Mouse (Mus musculus) heart, postnatal 0 days (tissue): ENCODE data around the gene Msto1. TPM values are rescaled to one million over a fixed set of nuclear protein-coding genes. Genes with fewer than 3 reads are reported as not detected.
"Not testable (repeated sequence)": the region's sequence is repeated elsewhere in the genome, so short reads cannot be mapped to it uniquely, and the experiment has no call there.

Experiments used
- ATAC-seq: fragments of 200-750 bp; cut with Nextera tagmentation; 2 replicates; pipeline ENCODE4 v1.8.0; 2017; ENCODE audit warnings: low read depth, moderate number of reproducible peaks, moderate library complexity; ENCODE audit not compliant: insufficient read depth
- DNase-seq: peaks from one replicate; pipeline ENCODE4 v3.0.0-alpha.2; 2016; ENCODE audit warnings: low spot score
- H3K27ac ChIP-seq: fragments of 300-500 bp; sonication (generic); 2 replicates; pipeline ENCODE4 v1.5.1; 2014; ENCODE audit warnings: low read depth, mild to moderate bottlenecking
- H3K27me3 ChIP-seq: fragments of 300-500 bp; sonication (generic); 2 replicates; pipeline ENCODE4 v1.6.1; 2014; ENCODE audit warnings: low read length, mixed read lengths; ENCODE audit not compliant: control insufficient read depth, insufficient read depth
- H3K36me3 ChIP-seq: fragments of 300-500 bp; sonication (generic); replicated peaks from 2 replicates; pipeline ENCODE4 v1.6.1; 2014; ENCODE audit warnings: low read length, mixed read lengths; ENCODE audit not compliant: control insufficient read depth, insufficient read depth
- H3K4me1 ChIP-seq: fragments of 300-500 bp; sonication (generic); 2 replicates; pipeline ENCODE4 v1.6.1; 2014; ENCODE audit warnings: antibody characterized with exemption; ENCODE audit not compliant: control insufficient read depth, insufficient read depth
- H3K4me2 ChIP-seq: fragments of 300-500 bp; sonication (generic); 2 replicates; pipeline ENCODE4 v1.6.1; 2014; ENCODE audit warnings: low read depth, mild to moderate bottlenecking, low read length, moderate library complexity
- H3K4me3 ChIP-seq: fragments of 300-500 bp; sonication (generic); 2 replicates; pipeline ENCODE4 v1.5.1; 2014; ENCODE audit warnings: low read depth, low read length
- H3K9ac ChIP-seq: fragments of 300-500 bp; sonication (generic); replicated peaks from 2 replicates; pipeline ENCODE4 v1.6.1; 2014; ENCODE audit warnings: low read depth, low read length, mixed read lengths
- H3K9me3 ChIP-seq: fragments of 300-500 bp; sonication (generic); replicated peaks from 2 replicates; pipeline ENCODE4 v1.6.1; 2016; ENCODE audit warnings: low read length; ENCODE audit not compliant: control insufficient read depth
- CTCF ChIP-seq: IDR thresholded peaks from 2 replicates; pipeline ENCODE4 v1.5.1; 2016; ENCODE audit warnings: antibody characterized with exemption, control low read depth, low read depth
- EP300 ChIP-seq: IDR thresholded peaks from 2 replicates; pipeline ENCODE4 v1.6.1; 2016; ENCODE audit warnings: antibody characterized with exemption, low read depth
- WGBS: fragments of 180-500 bp; shearing (Covaris S2); extraction: QIAGEN DNeasy Blood & Tissue Kit; methylation state at CpG from one replicate; pipeline ENCODE4 v1.1.7; 2014; 5-methylcytosine and 5-hydroxymethylcytosine counted together
- polyA plus RNA-seq: library from polyadenylated mRNA; unstranded; fragments of >200 nt; fragmentation: Nextera tagmentation; extraction: Ambion mirVana; gene quantifications from 2 replicates; pipeline ENCODE4 v1.2.1, GENCODE M21; 2015
- total RNA-seq: library from RNA; depleted of rRNA; stranded (reverse); fragments of >200 nt; gene quantifications from 2 replicates; pipeline ENCODE4 v1.2.3, GENCODE M21; 2014; ENCODE audit warnings: low replicate concordance; rRNA removed

Gene Msto1
- 49.2 and 51.9 TPM in 2 replicates for total RNA-seq
- 35.2 and 36.6 TPM in 2 replicates for polyA plus RNA-seq

- peak within 1 kb of the TSS; percentile 68 for H3K4me2 ChIP-seq
- DNase-seq (peak; percentile 93), ATAC-seq (peak; percentile 96)
- 0 out of 2 replicates have a peak, but pooled peaks cover 3% of the 10 kb centered on the region for H3K4me1 ChIP-seq
- H3K27ac ChIP-seq: peak within 1 kb of the TSS; percentile 85
- H3K36me3 ChIP-seq: peaks cover 37% of the 10 kb centered on the region
- no peaks in the 10 kb centered on the region for H3K9me3 ChIP-seq
- TF ChIP-seq EP300: no peak
- no peaks in the 10 kb centered on the region for H3K27me3 ChIP-seq
- under 1% methylated on average over 52 of the region's 62 CpGs for WGBS
- H3K4me3 ChIP-seq: peak within 1 kb of the TSS; percentile 63
- H3K9ac ChIP-seq: peak within 1 kb of the TSS; percentile 63
Measured at GRCm38 (mm10) chr3:88913511-88914383, at the start of gene Msto1. Msto1 (minus strand) TSS chr3:88913999.

- ATAC-seq, H3K27ac ChIP-seq, DNase-seq, H3K4me1 ChIP-seq, H3K9ac ChIP-seq, H3K27me3 ChIP-seq, H3K4me3 ChIP-seq, H3K9me3 ChIP-seq, H3K4me2 ChIP-seq: not testable (repeated sequence)
- peaks cover 17% of the 10 kb centered on the region for H3K36me3 ChIP-seq
Measured at GRCm38 (mm10) chr3:88963211-88963610, 49.4 kb upstream of the Msto1 start.

- peaks cover 11% of the 10 kb centered on the region for H3K4me1 ChIP-seq
- H3K9ac ChIP-seq: no peak overlapping the region
- no peak overlapping the region for H3K4me2 ChIP-seq
- H3K27ac ChIP-seq: peak overlapping the region; percentile 5; the same call in 1 of the 2 replicates
- H3K9me3 ChIP-seq: no peaks in the 10 kb centered on the region
- H3K36me3 ChIP-seq: no peaks in the 10 kb centered on the region
- no peak for TF ChIP-seq EP300
- DNase-seq: no peak
- no peaks in the 10 kb centered on the region for H3K27me3 ChIP-seq
- no peak overlapping the region for H3K4me3 ChIP-seq
- no peak for ATAC-seq
Measured at GRCm38 (mm10) chr3:88953736-88954135, 39.9 kb upstream of the Msto1 start.

- no peak for TF ChIP-seq EP300
- TF ChIP-seq CTCF: no peak
- H3K9me3 ChIP-seq: no peaks in the 10 kb centered on the region
- peak overlapping the region; percentile 5; the same call in 1 of the 2 replicates for H3K27ac ChIP-seq
- ATAC-seq (no peak), DNase-seq (no peak)
- no peak overlapping the region for H3K4me2 ChIP-seq
- 73% methylated on average over 4 of the region's 4 CpGs for WGBS
- H3K4me3 ChIP-seq: no peak overlapping the region
- H3K9ac ChIP-seq: no peak overlapping the region
- H3K36me3 ChIP-seq: no peaks in the 10 kb centered on the region
- H3K27me3 ChIP-seq: no peaks in the 10 kb centered on the region
- H3K4me1 ChIP-seq: peaks cover 16% of the 10 kb centered on the region
Measured at GRCm38 (mm10) chr3:88953246-88953645, 39.4 kb upstream of the Msto1 start.

- ATAC-seq (no peak), DNase-seq (no peak)
- under 1% methylated on average over 5 of the region's 5 CpGs for WGBS
- Histone ChIP-seq H3K27me3 (no peaks in the 10 kb centered on the region), H3K9me3 (no peaks in the 10 kb centered on the region), H3K9ac (peak overlapping the region; percentile 87), H3K4me3 (peak overlapping the region; percentile 96), H3K4me2 (peak overlapping the region; percentile 74), H3K27ac (peak overlapping the region; percentile 99), H3K36me3 (no peaks in the 10 kb centered on the region), H3K4me1 (peaks cover 17% of the 10 kb centered on the region)
- no peak for TF ChIP-seq EP300
- no peak for TF ChIP-seq CTCF
Measured at GRCm38 (mm10) chr3:88951327-88951800, 37.6 kb upstream of the Msto1 start.
